Mouse (Mus musculus) forebrain, embryonic 13.5 days (tissue): ENCODE measurements around the gene Mgll. TPM values are rescaled to one million over a fixed set of nuclear protein-coding genes. Genes with fewer than 3 reads are reported as not detected.
A peak's percentile ranks its signal among the peaks of the same experiment; 100 is the strongest.

Experiments used
- ATAC-seq: fragments of 200-750 bp; cut with Nextera tagmentation; 2 replicates; pipeline ENCODE4 v1.8.0; 2017
- H3K27ac ChIP-seq: fragments of 300-500 bp; sonication (generic); 2 replicates; pipeline ENCODE4 v1.5.1; 2015; ENCODE audit warnings: inconsistent platforms, mild to moderate bottlenecking, moderate library complexity
- H3K27me3 ChIP-seq: fragments of 300-500 bp; sonication (generic); 2 replicates; pipeline ENCODE4 v1.6.1; 2015; ENCODE audit warnings: mild to moderate bottlenecking, inconsistent platforms
- H3K36me3 ChIP-seq: fragments of 300-500 bp; sonication (generic); 2 replicates; pipeline ENCODE4 v1.6.1; 2015; ENCODE audit warnings: mild to moderate bottlenecking, inconsistent platforms; ENCODE audit not compliant: poor library complexity, severe bottlenecking
- H3K4me1 ChIP-seq: fragments of 300-500 bp; sonication (generic); 2 replicates; pipeline ENCODE4 v1.6.1; 2015; ENCODE audit warnings: inconsistent platforms
- H3K4me2 ChIP-seq: fragments of 300-500 bp; sonication (generic); 2 replicates; pipeline ENCODE4 v1.6.1; 2015; ENCODE audit warnings: inconsistent platforms, mild to moderate bottlenecking, moderate library complexity
- H3K4me3 ChIP-seq: fragments of 300-500 bp; sonication (generic); 2 replicates; pipeline ENCODE4 v1.5.1; 2015; ENCODE audit warnings: mild to moderate bottlenecking, inconsistent platforms
- H3K9ac ChIP-seq: fragments of 300-500 bp; sonication (generic); 2 replicates; pipeline ENCODE4 v1.6.1; 2015; ENCODE audit warnings: mild to moderate bottlenecking, inconsistent platforms
- H3K9me3 ChIP-seq: fragments of 300-500 bp; sonication (generic); replicated peaks from 2 replicates; pipeline ENCODE4 v1.6.1; 2016; ENCODE audit warnings: inconsistent platforms
- WGBS: fragments of 180-500 bp; shearing (Covaris S2); methylation state at CpG from one replicate; pipeline ENCODE4 v1.1.7; 2015; 5-methylcytosine and 5-hydroxymethylcytosine counted together
- polyA plus RNA-seq: library from polyadenylated mRNA; unstranded; fragments of >200 nt; fragmentation: Nextera tagmentation; extraction: Ambion mirVana; gene quantifications from 2 replicates; pipeline ENCODE4 v1.2.1, GENCODE M21; 2015

Gene Mgll
- polyA plus RNA-seq, 1 experiment from 2014 or later, result 11.2 TPM

DNA sequence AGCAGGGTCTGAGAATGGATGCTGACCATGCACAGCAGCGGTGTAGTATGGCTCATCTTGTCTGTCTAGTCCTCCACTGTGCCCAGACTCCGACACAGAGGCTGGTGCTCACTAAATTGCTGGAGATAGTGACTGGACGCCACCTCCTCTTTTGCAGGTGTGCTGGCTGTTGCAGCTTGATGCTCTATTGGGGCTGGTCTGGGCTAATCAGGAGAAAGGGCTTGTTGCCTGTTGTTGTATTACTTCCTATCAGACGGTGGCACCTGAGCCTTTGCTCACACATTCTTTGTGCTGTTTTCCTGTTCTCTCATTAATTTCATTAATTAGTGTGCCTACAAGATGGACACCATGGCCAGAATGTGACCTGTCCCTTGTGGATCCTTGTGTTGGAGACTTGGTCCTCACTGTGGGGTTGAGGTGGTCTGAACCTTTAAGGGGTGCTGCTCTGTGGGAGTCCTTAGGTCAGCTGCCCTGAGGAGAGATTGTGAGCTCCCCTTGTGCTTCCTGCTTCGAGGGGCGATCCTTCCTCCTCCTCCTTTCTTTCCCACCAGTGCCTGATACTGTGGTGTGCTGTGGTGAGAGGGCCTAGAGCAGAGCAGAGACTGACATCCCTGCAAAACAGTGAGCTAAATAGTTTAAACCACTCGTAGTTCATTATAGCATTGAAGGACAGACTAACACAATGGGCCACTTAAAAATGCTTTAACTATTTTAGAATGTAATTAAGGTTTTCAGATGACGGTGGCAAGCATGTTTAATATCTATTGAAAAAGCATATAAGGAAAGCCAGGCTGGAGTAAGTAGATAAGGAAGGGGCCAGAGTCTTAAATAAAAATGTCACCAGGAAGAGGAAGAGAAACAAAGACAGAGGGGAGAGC, 15.6 kb upstream of the Mgll start:
- H3K4me3 ChIP-seq, result no peak overlapping the region
- H3K27me3 ChIP-seq, result peaks cover 2% of the 10 kb centered on the region; the same call in 1 of the 2 replicates
- H3K9me3 ChIP-seq, result no peaks in the 10 kb centered on the region
- no peak overlapping the region for H3K9ac ChIP-seq
- 61% methylated on average over 8 of the region's 8 CpGs for WGBS
- H3K4me2 ChIP-seq, result no peak overlapping the region
- H3K4me1 ChIP-seq, result no peaks in the 10 kb centered on the region
- no peak for ATAC-seq
- no peak overlapping the region for H3K27ac ChIP-seq
- no peaks in the 10 kb centered on the region for H3K36me3 ChIP-seq

DNA sequence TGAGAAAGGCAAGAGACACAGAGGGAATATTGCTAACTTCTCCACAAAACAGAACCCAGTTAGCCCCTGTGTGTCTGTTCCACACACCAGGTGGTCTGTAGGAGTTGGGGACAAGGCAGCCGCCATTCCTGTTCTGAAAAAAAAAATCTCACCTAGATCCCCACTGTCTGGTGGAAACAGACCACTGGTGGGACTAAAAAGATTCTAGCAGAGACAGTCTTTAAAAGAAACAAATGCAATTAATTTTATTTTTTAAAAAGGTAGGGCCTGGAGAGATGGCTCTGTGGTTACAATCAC, 15.0 kb upstream of the Mgll start:
- H3K4me2 ChIP-seq, result no peak overlapping the region
- no peaks in the 10 kb centered on the region for H3K9me3 ChIP-seq
- no peaks in the 10 kb centered on the region for H3K36me3 ChIP-seq
- H3K27ac ChIP-seq, result no peak overlapping the region
- 88% methylated on average over 1 of the region's 1 CpGs for WGBS
- H3K4me3 ChIP-seq, result no peak overlapping the region
- ATAC-seq, result no peak
- peaks cover 4% of the 10 kb centered on the region; the same call in 1 of the 2 replicates for H3K27me3 ChIP-seq
- no peak overlapping the region for H3K9ac ChIP-seq
- no peaks in the 10 kb centered on the region for H3K4me1 ChIP-seq

DNA sequence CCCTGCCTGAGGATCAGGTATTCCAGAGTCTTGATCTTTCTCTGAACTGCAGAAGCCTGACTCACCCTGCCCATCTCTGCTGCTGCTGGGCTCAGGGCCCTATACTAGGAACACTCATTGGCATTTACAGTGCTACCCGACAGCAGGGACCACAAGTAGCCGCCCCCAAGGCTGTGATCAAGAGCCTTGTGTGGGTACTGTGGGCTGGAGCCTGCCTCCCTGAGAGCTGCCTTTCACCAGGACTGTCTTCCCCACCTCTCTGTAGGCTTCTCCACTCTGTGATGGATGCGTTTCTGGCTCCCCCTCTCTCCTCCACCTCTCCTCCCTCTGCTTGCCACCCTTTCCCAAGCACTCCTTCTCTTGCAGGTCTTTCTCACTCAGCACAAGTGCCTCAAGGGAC, 12.9 kb upstream of the Mgll start:
- Histone ChIP-seq H3K4me2 (no peak overlapping the region), H3K27me3 (peaks cover 4% of the 10 kb centered on the region; the same call in 1 of the 2 replicates), H3K9ac (no peak overlapping the region), H3K27ac (no peak overlapping the region), H3K36me3 (no peaks in the 10 kb centered on the region), H3K4me3 (no peak overlapping the region), H3K9me3 (no peaks in the 10 kb centered on the region), H3K4me1 (peaks cover 19% of the 10 kb centered on the region)
- WGBS, result 85% methylated on average over 3 of the region's 3 CpGs
- no peak for ATAC-seq

DNA sequence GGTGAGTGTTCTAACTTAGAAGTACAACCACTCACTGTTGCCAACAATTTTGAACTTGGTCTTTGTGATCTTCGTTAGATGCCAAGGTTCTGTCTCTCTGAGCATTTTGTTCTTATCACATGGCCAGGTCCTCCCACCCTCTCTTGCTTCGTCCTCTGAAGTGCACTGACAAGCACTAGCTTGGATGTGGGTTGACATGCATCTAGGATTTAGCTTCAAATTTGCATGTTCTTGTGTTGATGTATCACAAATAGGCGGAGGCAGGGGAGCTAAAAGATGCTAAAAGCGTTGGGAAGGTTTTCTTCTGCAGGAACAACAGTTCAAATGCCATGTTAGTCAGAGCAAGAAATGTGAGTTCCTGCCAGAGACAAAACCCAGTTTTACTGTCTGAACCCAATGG, 12.1 kb upstream of the Mgll start:
- 93% methylated on average over 4 of the region's 4 CpGs for WGBS

DNA sequence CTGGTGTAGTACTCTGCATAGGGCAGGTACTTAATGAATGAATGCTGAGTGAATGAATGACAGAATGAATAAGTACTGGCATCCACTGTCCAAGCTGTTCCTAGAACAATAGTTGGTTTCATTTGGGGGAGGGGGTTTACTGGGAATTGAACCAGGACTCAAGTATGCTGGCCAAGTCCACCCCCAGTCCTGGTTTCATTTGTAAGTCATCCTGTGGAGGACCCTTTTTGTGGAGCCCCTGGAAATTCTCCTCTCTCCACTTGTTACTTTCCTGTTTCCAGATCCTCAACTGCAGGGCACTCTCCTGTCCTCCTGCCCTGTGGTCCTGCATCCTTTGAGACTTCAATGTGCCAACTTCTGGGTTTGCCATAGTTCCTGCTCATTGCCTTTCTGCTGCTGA, 10.9 kb upstream of the Mgll start:
- H3K9me3 ChIP-seq, result no peaks in the 10 kb centered on the region
- H3K4me2 ChIP-seq, result no peak overlapping the region
- H3K4me1 ChIP-seq, result peaks cover 19% of the 10 kb centered on the region
- no peak for ATAC-seq
- no peaks in the 10 kb centered on the region for H3K36me3 ChIP-seq
- H3K4me3 ChIP-seq, result no peak overlapping the region
- no peak overlapping the region for H3K27ac ChIP-seq
- no peak overlapping the region for H3K9ac ChIP-seq
- peaks cover 12% of the 10 kb centered on the region for H3K27me3 ChIP-seq

More for the DNA sequence above, 12.1 kb upstream of the Mgll start:
- Histone ChIP-seq H3K9ac (no peak overlapping the region), H3K4me2 (no peak overlapping the region), H3K27ac (no peak overlapping the region), H3K9me3 (no peaks in the 10 kb centered on the region), H3K4me3 (no peak overlapping the region), H3K27me3 (peaks cover 7% of the 10 kb centered on the region), H3K4me1 (peaks cover 19% of the 10 kb centered on the region), H3K36me3 (no peaks in the 10 kb centered on the region)
- no peak for ATAC-seq

DNA sequence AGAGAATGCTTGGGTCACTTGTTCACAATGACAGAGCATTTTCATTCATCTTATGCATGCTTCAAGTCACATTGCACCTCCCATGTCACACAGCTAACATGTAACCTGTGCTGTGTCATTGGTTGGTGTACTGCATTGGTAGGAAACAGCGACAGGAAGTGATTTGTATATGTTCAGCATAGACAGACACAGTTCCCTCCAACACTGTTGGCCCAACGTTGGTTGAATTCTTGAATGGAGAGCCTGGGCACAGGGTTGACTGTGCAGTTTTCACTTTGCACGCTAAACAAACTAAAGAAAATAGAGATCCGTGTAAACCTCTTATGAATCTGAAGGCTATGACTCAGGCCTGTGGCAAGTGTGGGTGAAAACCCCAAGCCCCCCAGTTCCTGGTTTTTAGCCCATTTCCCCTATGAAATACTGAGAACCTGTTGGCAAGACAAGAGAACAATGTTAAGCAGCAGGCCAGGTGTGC, 10.0 kb upstream of the Mgll start:
- Histone ChIP-seq H3K9me3 (no peaks in the 10 kb centered on the region), H3K36me3 (no peaks in the 10 kb centered on the region), H3K4me2 (no peak overlapping the region), H3K4me3 (no peak overlapping the region), H3K9ac (no peak overlapping the region), H3K27ac (no peak overlapping the region), H3K27me3 (peaks cover 12% of the 10 kb centered on the region), H3K4me1 (peaks cover 19% of the 10 kb centered on the region)
- 89% methylated on average over 4 of the region's 4 CpGs for WGBS
- ATAC-seq, result no peak

DNA sequence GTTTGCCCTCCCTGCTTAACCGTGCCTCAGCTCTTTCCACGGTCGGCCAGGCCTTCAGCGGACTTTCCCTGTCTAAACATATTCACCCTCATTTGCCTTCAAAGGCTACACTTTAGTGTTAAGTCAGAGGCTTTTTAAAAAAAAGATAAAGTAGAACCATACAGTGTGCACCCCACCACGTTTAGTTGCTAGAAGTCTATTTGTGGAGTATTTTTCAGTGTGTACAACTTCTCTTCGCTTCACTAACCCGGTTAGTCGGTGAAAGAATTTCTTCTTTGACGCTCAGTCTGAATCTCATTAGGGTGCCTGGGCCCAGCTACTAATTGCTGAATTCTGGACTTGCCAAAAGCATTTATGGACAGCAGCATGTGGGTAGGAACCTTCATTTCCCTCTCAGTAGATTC, 8.8 kb upstream of the Mgll start:
- peaks cover 19% of the 10 kb centered on the region for H3K4me1 ChIP-seq
- no peaks in the 10 kb centered on the region for H3K36me3 ChIP-seq
- H3K27me3 ChIP-seq, result peaks cover 12% of the 10 kb centered on the region
- no peak overlapping the region for H3K4me2 ChIP-seq
- no peaks in the 10 kb centered on the region for H3K9me3 ChIP-seq
- peak; percentile 83 for ATAC-seq
- no peak overlapping the region for H3K27ac ChIP-seq
- H3K9ac ChIP-seq, result no peak overlapping the region
- no peak overlapping the region for H3K4me3 ChIP-seq
- WGBS, result 9% methylated on average over 9 of the region's 9 CpGs

DNA sequence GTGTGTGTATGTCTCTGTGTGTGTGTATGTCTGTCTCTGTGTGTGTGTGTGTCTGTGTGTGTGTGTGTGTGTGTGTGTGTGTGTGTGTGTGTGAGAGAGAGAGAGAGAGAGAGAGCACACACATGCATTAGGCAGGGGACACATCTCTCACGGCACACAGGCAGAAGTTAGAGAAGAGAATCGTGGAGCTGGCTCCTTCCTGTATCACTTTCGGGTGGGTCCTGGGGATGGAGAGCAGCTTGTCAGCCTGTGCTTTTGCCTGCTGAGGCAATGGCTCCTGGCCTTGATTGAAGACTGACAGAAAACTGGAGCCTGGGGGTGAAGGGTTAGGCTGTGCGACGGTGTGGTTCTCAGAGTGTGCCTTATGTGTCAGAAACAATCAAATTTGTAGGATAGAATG, 8.2 kb upstream of the Mgll start:
- Histone ChIP-seq H3K36me3 (no peaks in the 10 kb centered on the region), H3K4me2 (no peak overlapping the region), H3K4me1 (peaks cover 19% of the 10 kb centered on the region), H3K9me3 (no peaks in the 10 kb centered on the region), H3K27ac (no peak overlapping the region), H3K4me3 (no peak overlapping the region), H3K27me3 (peaks cover 12% of the 10 kb centered on the region), H3K9ac (no peak overlapping the region)
- 39% methylated on average over 5 of the region's 5 CpGs for WGBS
- no peak for ATAC-seq

DNA sequence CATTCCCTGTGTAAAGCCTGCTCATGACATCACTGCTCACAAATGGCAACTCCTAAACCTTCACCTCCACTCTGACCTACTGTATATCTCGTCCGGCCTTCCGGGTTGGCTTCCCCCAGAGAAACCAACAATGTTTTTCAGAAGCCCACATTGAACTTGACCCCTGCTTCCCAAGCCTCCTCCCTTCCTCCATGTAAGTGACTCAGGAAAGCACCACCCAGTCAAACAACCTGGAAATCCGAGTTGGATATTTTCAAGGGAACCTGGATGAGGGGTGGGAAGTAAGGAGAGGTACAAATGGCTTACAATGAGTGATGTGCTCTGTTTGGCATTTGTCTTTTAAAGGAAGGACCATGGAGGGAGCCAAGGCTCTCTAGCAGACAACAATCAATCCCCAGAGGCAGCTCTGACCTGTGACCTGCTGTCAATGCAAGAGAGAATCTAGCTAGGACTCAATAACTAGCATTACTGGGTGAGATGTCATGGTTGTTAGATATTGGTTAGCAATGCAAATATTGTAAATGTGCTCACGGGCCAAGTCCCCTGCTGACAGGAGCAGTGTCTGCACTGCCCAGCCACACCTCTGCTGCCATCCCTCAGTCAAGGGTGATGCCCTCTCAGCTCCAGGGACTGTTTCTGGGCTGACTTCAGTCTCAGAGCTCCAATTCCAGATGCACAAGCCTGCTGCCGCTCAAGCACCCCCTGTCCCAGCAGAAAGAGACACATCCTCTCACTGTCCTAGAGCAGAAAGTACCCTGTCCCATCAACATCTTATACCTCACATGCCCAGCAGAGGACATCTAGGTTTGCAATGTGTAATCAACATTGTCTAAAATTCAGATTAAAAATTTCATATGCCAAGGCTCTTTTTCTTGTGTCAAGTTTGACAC, 6.8 kb upstream of the Mgll start:
- H3K9me3 ChIP-seq, result no peaks in the 10 kb centered on the region
- no peak for ATAC-seq
- H3K4me2 ChIP-seq, result no peak overlapping the region
- H3K9ac ChIP-seq, result no peak overlapping the region
- no peaks in the 10 kb centered on the region for H3K36me3 ChIP-seq
- no peak overlapping the region for H3K4me3 ChIP-seq
- peaks cover 19% of the 10 kb centered on the region for H3K4me1 ChIP-seq
- WGBS, result 82% methylated on average over 6 of the region's 6 CpGs
- H3K27ac ChIP-seq, result no peak overlapping the region
- peaks cover 14% of the 10 kb centered on the region for H3K27me3 ChIP-seq

DNA sequence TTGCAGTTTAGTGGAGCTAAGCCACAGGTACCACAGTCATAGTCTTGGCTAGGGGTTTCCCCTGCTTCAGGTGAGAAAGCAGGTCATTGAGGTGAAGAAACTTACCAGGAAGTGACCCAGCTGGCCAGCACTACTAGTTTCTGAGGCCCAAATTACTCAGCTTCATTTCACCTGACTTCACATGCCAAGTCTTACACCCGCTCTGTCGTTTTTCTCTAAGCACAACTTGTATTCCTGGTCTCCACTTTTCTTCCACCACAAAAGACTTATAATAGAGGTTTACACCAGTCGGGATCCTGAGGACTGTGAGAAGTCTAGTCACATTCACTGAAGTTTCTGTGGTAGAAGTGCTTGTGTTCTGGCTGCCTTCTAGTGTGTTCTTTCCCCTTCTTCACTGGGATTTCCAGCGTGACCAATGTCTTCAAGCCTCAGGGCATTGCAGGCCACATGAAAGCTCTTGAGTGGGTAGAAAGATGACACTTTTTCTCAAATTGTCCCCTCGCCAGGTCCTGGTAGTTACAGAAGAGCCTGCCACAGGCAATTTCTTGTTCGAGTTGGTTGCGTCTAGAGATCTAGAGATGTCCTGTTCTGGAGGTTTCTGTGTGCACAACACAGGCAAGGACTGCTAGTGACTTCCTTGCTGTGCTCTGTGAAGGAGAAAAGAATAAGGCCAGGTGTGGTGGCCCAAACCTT, 6.0 kb upstream of the Mgll start:
- Histone ChIP-seq H3K9me3 (no peaks in the 10 kb centered on the region), H3K27ac (no peak overlapping the region), H3K4me2 (no peak overlapping the region), H3K36me3 (no peaks in the 10 kb centered on the region), H3K27me3 (peaks cover 22% of the 10 kb centered on the region), H3K4me1 (peaks cover 19% of the 10 kb centered on the region), H3K4me3 (no peak overlapping the region), H3K9ac (no peak overlapping the region)
- no peak for ATAC-seq
- 88% methylated on average over 7 of the region's 7 CpGs for WGBS

DNA sequence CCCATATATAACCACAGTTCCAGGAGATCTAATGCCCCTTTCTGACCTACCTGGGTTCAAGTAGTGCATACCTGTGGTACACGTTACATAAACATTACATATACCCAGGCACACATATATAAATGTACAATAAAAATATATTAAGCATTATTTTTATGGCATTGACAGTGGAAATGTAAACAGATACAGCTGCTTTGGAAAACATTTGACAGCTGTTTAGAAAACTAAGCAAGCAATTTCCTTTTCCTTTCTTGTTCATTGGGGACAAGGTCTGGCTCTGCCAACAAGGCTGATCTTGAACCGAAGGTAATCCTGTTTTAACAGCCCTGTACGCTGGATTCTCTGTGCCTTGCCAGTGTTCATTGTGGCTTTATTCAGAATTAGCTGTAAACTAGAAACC, 3.2 kb upstream of the Mgll start:
- Histone ChIP-seq H3K4me3 (no peak overlapping the region), H3K27me3 (peaks cover 33% of the 10 kb centered on the region), H3K4me1 (peaks cover 6% of the 10 kb centered on the region), H3K27ac (no peak overlapping the region), H3K9me3 (no peaks in the 10 kb centered on the region), H3K9ac (no peak overlapping the region), H3K36me3 (no peaks in the 10 kb centered on the region), H3K4me2 (no peak overlapping the region)
- WGBS, result 86% methylated on average over 3 of the region's 3 CpGs
- ATAC-seq, result no peak

DNA sequence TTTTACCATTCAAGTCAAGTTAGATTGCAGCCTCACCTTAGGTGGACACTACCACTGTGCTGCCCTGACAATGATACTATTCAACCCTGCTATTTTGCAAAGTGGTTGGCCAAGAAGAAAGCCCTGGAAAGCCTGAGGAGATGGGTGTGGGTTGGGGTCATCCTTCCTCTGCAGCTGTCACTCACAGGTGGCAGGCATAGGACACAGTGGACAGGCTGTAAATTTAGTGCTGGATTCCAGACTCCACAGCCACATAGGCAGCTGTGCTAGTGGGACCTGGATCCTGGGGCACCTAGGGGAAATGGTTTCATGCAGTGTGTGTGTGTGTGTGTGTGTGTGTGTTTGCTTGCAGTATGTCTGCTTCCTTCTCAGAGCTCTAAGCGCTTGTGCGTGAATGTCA, 1.3 kb upstream of the Mgll start:
- ATAC-seq, result no peak
- 92% methylated on average over 2 of the region's 2 CpGs for WGBS
- Histone ChIP-seq H3K4me3 (no peak overlapping the region), H3K4me2 (no peak overlapping the region), H3K27ac (no peak overlapping the region), H3K4me1 (peaks cover 14% of the 10 kb centered on the region), H3K36me3 (no peaks in the 10 kb centered on the region), H3K9ac (no peak overlapping the region), H3K27me3 (peaks cover 35% of the 10 kb centered on the region), H3K9me3 (no peaks in the 10 kb centered on the region)
